ENCODE assay signal across 7 mouse cellular contexts in genomic region chr14:59025757-59026156, GRCm38 (mm10).
DNase-seq lines count a peak whose midpoint lies in the region; ATAC-seq and TF ChIP-seq lines count a peak whose summit lies in the region.
"Not testable (repeated sequence)": the region's sequence is repeated elsewhere in the genome, so short reads cannot be mapped to it uniquely, and the experiment has no call there.

No protein-coding gene starts in this region.

- WGBS in heart, embryonic 12.5 days = 40% methylated on average over 9 of the region's 9 CpGs
- WGBS in stomach, postnatal 0 days = 55% methylated on average over 9 of the region's 9 CpGs

- not testable (repeated sequence) for H3K9me3 ChIP-seq in heart, embryonic 12.5 days (replicated peaks); stomach, postnatal 0 days (ENCODE audit: control insufficient read depth, low read length)

- DNase-seq in R1 (ENCODE audit: low read depth, low spot score) = peak; percentile 82
- peak; percentile 9 to 11 for DNase-seq in cerebellum, postnatal 10 days
- DNase-seq in heart, postnatal 10 days = peak; percentile 24 to 25
- DNase-seq in kidney, adult 18-20 months = peak; percentile 69
- peak; percentile 47 for DNase-seq in kidney, postnatal 14 days
- DNase-seq in stomach, postnatal 0 days (ENCODE audit: low spot score) = peak; percentile 28

- not testable (repeated sequence) for TF ChIP-seq CTCF in stomach, postnatal 0 days (IDR thresholded peaks at IDR 0.05; ENCODE audit: low read depth)

- TF ChIP-seq EP300 in stomach, postnatal 0 days (optimal IDR thresholded peaks at IDR 0.05) = not testable (repeated sequence)

- intact Hi-C loops in heart, postnatal 10 days (cut with DNase I) = not testable (repeated sequence)

- not testable (repeated sequence) for H3K9ac ChIP-seq in heart, embryonic 12.5 days; stomach, postnatal 0 days (ENCODE audit: low read length)

- peak overlapping the region; percentile 38 for H3K4me2 ChIP-seq in heart, embryonic 12.5 days
- not testable (repeated sequence) for H3K4me2 ChIP-seq in stomach, postnatal 0 days (replicated peaks; ENCODE audit: low read depth)

- H3K4me3 ChIP-seq in heart, embryonic 12.5 days = 0 out of 2 replicates have a peak overlapping the region, but pooled peaks have one; percentile 8
- not testable (repeated sequence) for H3K4me3 ChIP-seq in stomach, postnatal 0 days (ENCODE audit: low read depth, low read length)

- not testable (repeated sequence) for H3K27me3 ChIP-seq in heart, embryonic 12.5 days (replicated peaks); stomach, postnatal 0 days (ENCODE audit: control insufficient read depth, insufficient read depth, low read length)

- ATAC-seq in heart, embryonic 12.5 days (ENCODE audit: insufficient number of reproducible peaks, low FRiP score) = not testable (repeated sequence)
- peak; percentile 90 for ATAC-seq in stomach, postnatal 0 days (ENCODE audit: low FRiP score, low TSS enrichment)

- not testable (repeated sequence) for H3K36me3 ChIP-seq in heart, embryonic 12.5 days; stomach, postnatal 0 days (ENCODE audit: control insufficient read depth, insufficient read depth, low read length)

- H3K27ac ChIP-seq in heart, embryonic 12.5 days (ENCODE audit: poor library complexity, severe bottlenecking); stomach, postnatal 0 days (replicated peaks): not testable (repeated sequence)

- H3K4me1 ChIP-seq in heart, embryonic 12.5 days (replicated peaks); stomach, postnatal 0 days (replicated peaks; ENCODE audit: control insufficient read depth, insufficient read depth): not testable (repeated sequence)

Comparison
In these comparisons a context has a peak if more than half of its experiments do, and no peak if none do; other contexts are left out.
1. DNase-seq: peak in every context shown above with its lines; median percentile 82 in R1; 69 in kidney, adult 18-20 months; 47 in kidney, postnatal 14 days; 28 in stomach, postnatal 0 days; 24 in heart, postnatal 10 days; 10 in cerebellum, postnatal 10 days.